Mouse (Mus musculus): ENCODE data around the gene Nat8. TPM values are rescaled to one million over a fixed set of nuclear protein-coding genes. Genes with fewer than 3 reads are reported as not detected.

The Nat8 gene
- polyA plus RNA-seq, 1 experiment from 2014 or later = not detected

Small RNAs within 50 kb of the gene (microRNA-seq; reads per million reads assigned to microRNA genes)
- not detected for gene Mir6375

Other genes starting within 250 kb of the Nat8 start
- 5.1 TPM in 2 replicates for gene Alms1, start 244.6 kb downstream of the Nat8 start, polyA plus RNA-seq (2015; fragmentation: Nextera tagmentation; extraction: Ambion mirVana)
- gene Nat8f7, start 118.9 kb downstream of the Nat8 start, polyA plus RNA-seq (2015; fragmentation: Nextera tagmentation; extraction: Ambion mirVana) = not detected in 2 replicates
- gene Nat8f3, start 66.3 kb downstream of the Nat8 start, polyA plus RNA-seq (2015; fragmentation: Nextera tagmentation; extraction: Ambion mirVana) = not detected in 2 replicates
- gene Nat8f6, start 11.1 kb downstream of the Nat8 start, polyA plus RNA-seq (2015; fragmentation: Nextera tagmentation; extraction: Ambion mirVana) = not detected in 2 replicates
- not detected in 2 replicates for gene Nat8f5, start 11.1 kb downstream of the Nat8 start, polyA plus RNA-seq (2015; fragmentation: Nextera tagmentation; extraction: Ambion mirVana)
- gene Nat8f2, start 37.1 kb upstream of the Nat8 start, polyA plus RNA-seq (2015; fragmentation: Nextera tagmentation; extraction: Ambion mirVana) = not detected in 2 replicates
- 5.3 and 6.2 TPM in 2 replicates for gene Nat8f4, start 72.8 kb upstream of the Nat8 start, polyA plus RNA-seq (2015; fragmentation: Nextera tagmentation; extraction: Ambion mirVana)
- 27.2 and 33.8 TPM in 2 replicates for gene Tprkb, start 79.8 kb upstream of the Nat8 start, polyA plus RNA-seq (2015; fragmentation: Nextera tagmentation; extraction: Ambion mirVana)
- 4.8 and 6.4 TPM in 2 replicates for gene Nat8f1, start 83.6 kb upstream of the Nat8 start, polyA plus RNA-seq (2015; fragmentation: Nextera tagmentation; extraction: Ambion mirVana)
- gene Dusp11, start 129.6 kb upstream of the Nat8 start, polyA plus RNA-seq (2015; fragmentation: Nextera tagmentation; extraction: Ambion mirVana) = 45.1 and 48.7 TPM in 2 replicates
- gene Figla, start 184.1 kb upstream of the Nat8 start, polyA plus RNA-seq (2015; fragmentation: Nextera tagmentation; extraction: Ambion mirVana) = not detected in 2 replicates
- 3.3 and 3.4 TPM in 2 replicates for gene Add2, start 196.6 kb upstream of the Nat8 start, polyA plus RNA-seq (2015; fragmentation: Nextera tagmentation; extraction: Ambion mirVana)